Mouse (Mus musculus): ENCODE results near the gene Vps37d.
A peak's percentile ranks its signal among the peaks of the same experiment; 100 is the strongest.

Gene Vps37d

GRCm38 (mm10) chr5:135077564-135078481, at the start of gene Vps37d:
TSS of gene Vps37d (minus strand) at chr5:135078266.
- DNase-seq: peak; percentile 99

- no peak for DNase-seq
These were observed 49.6 kb upstream of the Vps37d start for GRCm38 (mm10) chr5:135127669-135128068.

- DNase-seq: no peak
These were observed 48.1 kb upstream of the Vps37d start for GRCm38 (mm10) chr5:135126121-135126520.

GRCm38 (mm10) chr5:135120753-135121152, 42.7 kb upstream of the Vps37d start:
- DNase-seq: no peak

GRCm38 (mm10) chr5:135118589-135119081, 40.6 kb upstream of the Vps37d start:
- peak; percentile 68 to 78 for DNase-seq

- no peak for DNase-seq
These were observed 37.2 kb upstream of the Vps37d start for GRCm38 (mm10) chr5:135115241-135115640.

GRCm38 (mm10) chr5:135113782-135114181, 35.7 kb upstream of the Vps37d start:
- DNase-seq: no peak

- no peak for DNase-seq
These were observed 31.9 kb upstream of the Vps37d start for GRCm38 (mm10) chr5:135109976-135110375.

- no peak for DNase-seq
These were observed 31.4 kb upstream of the Vps37d start for GRCm38 (mm10) chr5:135109426-135109825.

GRCm38 (mm10) chr5:135109017-135109416, 31.0 kb upstream of the Vps37d start:
- DNase-seq: no peak

- peak; percentile 70 to 79 for DNase-seq
These were observed 29.7 kb upstream of the Vps37d start for GRCm38 (mm10) chr5:135107521-135108501.

GRCm38 (mm10) chr5:135106758-135107256, 28.7 kb upstream of the Vps37d start:
- DNase-seq: peak; percentile 70 to 79

- DNase-seq: peak in 1 of 2 experiments; percentile 37
These were observed 26.1 kb upstream of the Vps37d start for GRCm38 (mm10) chr5:135103999-135104660.

- DNase-seq: no peak
These were observed 22.9 kb upstream of the Vps37d start for GRCm38 (mm10) chr5:135100981-135101380.

GRCm38 (mm10) chr5:135089653-135090052, 11.6 kb upstream of the Vps37d start, which contains the start of gene Mlxipl:
TSS of gene Mlxipl (plus strand) at chr5:135089890.
- no peak for DNase-seq

- no peak for DNase-seq
These were observed 8.8 kb upstream of the Vps37d start for GRCm38 (mm10) chr5:135086871-135087270.

- DNase-seq: no peak
These were observed 2.5 kb upstream of the Vps37d start for GRCm38 (mm10) chr5:135080539-135080938.

GRCm38 (mm10) chr5:135079578-135079977, 1.5 kb upstream of the Vps37d start:
- DNase-seq: no peak

- DNase-seq: peak in 1 of 2 experiments; percentile 80
These were observed 380 bp upstream of the Vps37d start for GRCm38 (mm10) chr5:135078482-135078810.

- peak; percentile 69 to 72 for DNase-seq
These were observed 1.0 kb downstream of the Vps37d start for GRCm38 (mm10) chr5:135076931-135077505.

- DNase-seq: no peak
These were observed 1.7 kb downstream of the Vps37d start for GRCm38 (mm10) chr5:135076368-135076767.

- no peak for DNase-seq
These were observed 2.4 kb downstream of the Vps37d start for GRCm38 (mm10) chr5:135075655-135076054.

Measured in cerebellum, postnatal 14 days (tissue).